Mouse (Mus musculus) forebrain, embryonic 16.5 days (tissue): ENCODE data around the gene Ptpn14. TPM values are rescaled to one million over a fixed set of nuclear protein-coding genes. Genes with fewer than 3 reads are reported as not detected.

Experiments used
- ATAC-seq: fragments of 200-750 bp; cut with Nextera tagmentation; 2 replicates; pipeline ENCODE4 v1.8.0; 2017; ENCODE audit warnings: mild to moderate bottlenecking, moderate library complexity
- H3K27ac ChIP-seq: fragments of 300-500 bp; sonication (generic); 2 replicates; pipeline ENCODE4 v1.5.1; 2014; ENCODE audit warnings: low read length, control low read depth
- H3K27me3 ChIP-seq: fragments of 300-500 bp; sonication (generic); replicated peaks from 2 replicates; pipeline ENCODE4 v1.6.1; 2014; ENCODE audit warnings: low read length; ENCODE audit not compliant: control insufficient read depth, insufficient read depth
- H3K36me3 ChIP-seq: fragments of 300-500 bp; sonication (generic); 2 replicates; pipeline ENCODE4 v1.6.1; 2014; ENCODE audit not compliant: control insufficient read depth, insufficient read depth
- H3K4me1 ChIP-seq: fragments of 300-500 bp; sonication (generic); replicated peaks from 2 replicates; pipeline ENCODE4 v1.6.1; 2014; ENCODE audit warnings: low read length; ENCODE audit not compliant: control insufficient read depth, insufficient read depth
- H3K4me2 ChIP-seq: fragments of 300-500 bp; sonication (generic); 2 replicates; pipeline ENCODE4 v1.6.1; 2014; ENCODE audit warnings: mild to moderate bottlenecking, low read length, control low read depth
- H3K4me3 ChIP-seq: fragments of 300-500 bp; sonication (generic); replicated peaks from 2 replicates; pipeline ENCODE4 v1.5.1; 2014; ENCODE audit warnings: mild to moderate bottlenecking, low read length, control low read depth
- H3K9ac ChIP-seq: fragments of 300-500 bp; sonication (generic); replicated peaks from 2 replicates; pipeline ENCODE4 v1.6.1; 2014; ENCODE audit warnings: low read depth, low read length, control low read depth
- H3K9me3 ChIP-seq: fragments of 300-500 bp; sonication (generic); 2 replicates; pipeline ENCODE4 v1.6.1; 2016; ENCODE audit warnings: low read length; ENCODE audit not compliant: control insufficient read depth
- WGBS: fragments of 180-500 bp; shearing (Covaris S2); extraction: QIAGEN DNeasy Blood & Tissue Kit; methylation state at CpG from one replicate; pipeline ENCODE4 v1.1.7; 2014; 5-methylcytosine and 5-hydroxymethylcytosine counted together
- polyA plus RNA-seq: library from polyadenylated mRNA; unstranded; fragments of >200 nt; fragmentation: Nextera tagmentation; extraction: Ambion mirVana; gene quantifications from 2 replicates; pipeline ENCODE4 v1.2.1, GENCODE M21; 2015

The Ptpn14 gene
- polyA plus RNA-seq, 1 experiment from 2014 or later = 0.85 TPM

DNA sequence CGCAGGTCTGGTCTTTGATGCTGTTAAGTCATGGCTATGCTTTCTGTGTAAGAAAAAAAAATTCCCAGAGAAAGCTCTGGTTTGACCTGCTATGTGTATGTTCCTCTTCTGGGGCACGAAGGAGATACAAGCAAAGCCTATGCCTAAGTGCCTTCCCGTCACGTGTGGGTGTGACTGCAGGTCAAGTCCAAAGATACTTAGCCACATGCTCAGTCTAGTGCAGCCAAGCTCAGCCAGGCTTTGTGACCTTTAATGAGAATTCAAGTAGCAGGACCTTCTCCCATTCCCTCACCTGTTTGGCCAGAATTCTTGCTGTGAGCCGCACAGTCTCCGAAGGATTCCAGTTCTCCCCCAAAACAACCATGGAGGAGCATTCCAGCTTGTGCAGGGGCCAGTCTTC, 171.5 kb downstream of the Ptpn14 start:
- Histone ChIP-seq H3K27me3 (no peaks in the 10 kb centered on the region), H3K4me2 (no peak overlapping the region), H3K36me3 (peaks cover 2% of the 10 kb centered on the region; the same call in 1 of the 2 replicates), H3K4me3 (no peak overlapping the region), H3K4me1 (no peaks in the 10 kb centered on the region), H3K27ac (no peak overlapping the region), H3K9ac (no peak overlapping the region), H3K9me3 (no peaks in the 10 kb centered on the region)
- WGBS = 98% methylated on average over 6 of the region's 6 CpGs
- no peak for ATAC-seq

DNA sequence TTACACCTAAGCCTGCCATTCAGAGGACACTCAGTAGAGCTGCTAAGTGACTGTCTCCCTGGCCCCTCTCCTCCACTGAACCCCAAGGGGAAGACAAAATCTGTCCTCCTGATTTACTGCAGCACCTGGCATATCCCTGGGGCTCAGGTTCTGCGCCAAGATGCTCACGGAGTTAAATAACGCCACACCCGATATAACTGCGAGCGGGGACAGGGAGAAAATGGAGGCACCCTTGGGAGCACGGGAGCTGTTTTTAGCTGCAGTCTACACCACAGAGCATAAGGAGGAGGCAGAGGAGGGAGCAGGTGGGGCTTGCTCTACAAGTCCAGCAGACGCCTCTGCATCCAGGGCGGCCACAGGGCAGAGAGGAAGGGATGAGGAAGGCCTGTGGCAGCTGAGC, 174.3 kb downstream of the Ptpn14 start:
- no peak for ATAC-seq
- no peak overlapping the region for H3K27ac ChIP-seq
- H3K4me1 ChIP-seq = no peaks in the 10 kb centered on the region
- no peak overlapping the region for H3K4me2 ChIP-seq
- WGBS = 90% methylated on average over 9 of the region's 9 CpGs
- H3K36me3 ChIP-seq = no peaks in the 10 kb centered on the region
- no peak overlapping the region for H3K4me3 ChIP-seq
- H3K9ac ChIP-seq = no peak overlapping the region
- no peaks in the 10 kb centered on the region for H3K9me3 ChIP-seq
- no peaks in the 10 kb centered on the region for H3K27me3 ChIP-seq

DNA sequence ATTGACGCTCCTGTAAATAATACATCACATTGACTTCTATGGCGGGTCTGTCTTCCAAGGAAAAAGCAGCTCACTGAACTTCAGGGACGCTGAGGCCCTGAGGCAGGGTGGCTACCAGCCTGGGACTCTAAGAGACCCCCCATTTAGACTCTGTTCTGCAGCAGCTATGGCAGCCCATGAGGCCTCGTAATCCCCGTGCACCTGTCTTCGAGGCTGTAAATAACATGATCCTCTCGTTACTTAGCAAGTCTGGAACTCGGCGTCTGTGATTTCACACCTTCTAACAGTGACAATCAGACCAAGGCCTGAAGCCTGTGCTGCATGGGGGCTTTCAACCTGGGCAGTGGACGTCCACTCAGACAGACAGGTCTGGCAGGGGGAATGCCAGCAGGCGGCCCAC, 175.1 kb downstream of the Ptpn14 start:
- 71% methylated on average over 11 of the region's 11 CpGs for WGBS
- no peak overlapping the region for H3K4me2 ChIP-seq
- H3K9ac ChIP-seq = no peak overlapping the region
- ATAC-seq = no peak
- no peaks in the 10 kb centered on the region for H3K27me3 ChIP-seq
- H3K27ac ChIP-seq = no peak overlapping the region
- no peaks in the 10 kb centered on the region; the same call in 1 of the 2 replicates for H3K36me3 ChIP-seq
- H3K4me3 ChIP-seq = no peak overlapping the region
- no peaks in the 10 kb centered on the region for H3K4me1 ChIP-seq
- no peaks in the 10 kb centered on the region for H3K9me3 ChIP-seq

DNA sequence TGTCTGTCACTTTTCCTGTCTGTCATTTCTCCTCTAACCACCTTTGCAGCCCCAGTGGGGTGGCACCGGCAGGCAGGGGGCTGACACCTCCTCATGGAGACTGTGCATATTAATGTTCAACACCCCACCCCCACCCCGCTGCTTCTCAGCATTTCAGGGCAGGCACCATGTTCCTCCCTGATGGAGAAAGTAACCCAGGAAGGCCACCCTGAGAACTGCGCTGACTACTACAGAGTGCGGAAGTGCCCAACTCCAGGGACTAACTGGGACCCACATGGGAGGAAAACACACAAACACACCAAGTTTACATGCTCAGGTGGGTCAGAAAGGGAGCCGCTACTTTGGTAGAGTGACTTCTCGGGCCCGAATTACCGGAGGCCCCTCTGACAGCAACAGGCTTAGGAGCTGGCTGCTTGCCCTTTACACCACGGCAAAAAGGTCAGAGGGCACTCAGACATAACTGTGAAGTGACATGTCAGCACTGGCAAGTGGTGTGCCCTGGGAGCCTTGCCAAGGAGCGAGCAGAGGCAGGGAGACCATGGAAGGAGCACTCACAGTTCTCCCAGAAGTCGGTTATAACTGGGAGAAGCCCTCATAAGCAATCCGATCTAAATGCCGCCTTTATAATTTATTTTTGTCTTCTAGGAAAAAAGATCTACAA, 182.7 kb downstream of the Ptpn14 start:
- peaks cover 7% of the 10 kb centered on the region for H3K4me1 ChIP-seq
- no peak overlapping the region for H3K9ac ChIP-seq
- 64% methylated on average over 13 of the region's 13 CpGs for WGBS
- no peak overlapping the region for H3K27ac ChIP-seq
- no peak overlapping the region for H3K4me3 ChIP-seq
- no peaks in the 10 kb centered on the region for H3K9me3 ChIP-seq
- no peak overlapping the region for H3K4me2 ChIP-seq
- H3K27me3 ChIP-seq = no peaks in the 10 kb centered on the region
- H3K36me3 ChIP-seq = no peaks in the 10 kb centered on the region; the same call in 1 of the 2 replicates
- 0 out of 2 replicates have a peak, but pooled peaks have one; percentile 43 for ATAC-seq

DNA sequence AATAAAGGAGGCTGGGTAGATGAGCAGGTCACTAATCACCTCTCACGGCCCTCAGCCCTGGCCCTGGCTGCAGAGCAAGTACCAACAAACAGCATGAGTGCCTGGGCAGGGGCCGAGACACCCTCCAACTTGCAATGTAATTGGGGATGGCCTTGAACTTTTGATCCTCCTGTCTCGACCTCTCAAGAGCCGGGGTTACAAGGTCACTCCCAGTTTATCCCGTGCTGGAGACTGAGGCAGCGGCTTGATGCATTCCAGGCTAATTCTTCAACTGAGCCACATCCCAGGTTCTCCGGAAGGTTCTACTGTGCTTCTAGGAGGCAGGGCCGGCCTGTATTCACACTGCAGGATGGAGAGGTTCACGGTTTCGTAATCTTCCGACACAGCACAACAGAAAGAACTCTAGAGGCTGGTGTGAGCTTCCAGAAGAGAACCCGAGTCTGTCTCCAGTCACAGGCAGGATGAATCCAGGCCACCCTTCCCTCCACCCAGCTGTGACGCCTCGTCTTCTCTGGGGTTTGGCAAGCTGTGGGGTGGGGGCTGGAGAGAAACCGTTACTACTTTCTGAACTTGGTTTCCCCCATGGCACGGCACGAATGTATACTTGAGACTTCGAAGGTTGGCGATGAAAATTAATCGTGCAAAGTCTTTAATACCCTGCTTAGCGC, 185.2 kb downstream of the Ptpn14 start:
- Histone ChIP-seq H3K27me3 (no peaks in the 10 kb centered on the region), H3K4me3 (no peak overlapping the region), H3K36me3 (no peaks in the 10 kb centered on the region), H3K4me2 (no peak overlapping the region), H3K4me1 (peaks cover 7% of the 10 kb centered on the region), H3K27ac (no peak overlapping the region), H3K9me3 (no peaks in the 10 kb centered on the region), H3K9ac (no peak overlapping the region)
- WGBS = 90% methylated on average over 21 of the region's 21 CpGs
- ATAC-seq = no peak

DNA sequence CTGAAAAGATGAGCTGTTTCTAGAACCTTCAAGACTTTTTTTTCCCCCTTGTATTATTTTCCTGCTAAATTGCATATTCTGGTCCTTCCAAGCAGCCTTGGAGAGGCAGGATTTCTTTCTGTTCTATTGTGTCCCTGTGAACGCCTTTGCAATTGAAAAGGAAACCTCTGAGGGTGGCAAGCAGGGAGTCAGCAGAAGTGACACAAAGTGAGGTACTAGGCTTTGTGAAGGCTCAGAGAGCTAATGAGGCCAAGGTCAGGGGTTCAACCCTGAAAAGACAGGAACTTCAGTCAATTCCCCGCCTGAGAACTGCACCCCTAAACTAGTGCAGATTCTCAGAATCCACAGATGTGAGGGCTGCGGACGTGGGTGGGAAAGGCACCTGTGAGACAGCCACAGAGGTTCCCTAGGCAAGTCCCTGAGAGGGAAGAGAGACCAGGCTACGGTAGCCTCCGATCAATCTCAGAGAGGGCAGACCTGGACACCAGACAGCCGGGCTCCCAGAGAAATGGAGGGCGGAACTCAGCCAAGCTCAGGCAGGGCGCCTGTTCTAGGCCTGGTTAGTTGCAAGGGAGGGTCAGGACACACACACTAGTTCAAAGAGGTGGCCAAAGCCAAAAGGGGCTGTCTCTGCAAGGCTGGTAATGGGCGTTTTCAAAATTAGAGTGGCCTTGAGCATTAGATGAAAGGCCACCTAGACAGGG, 188.5 kb downstream of the Ptpn14 start:
- Histone ChIP-seq H3K4me1 (peaks cover 13% of the 10 kb centered on the region), H3K36me3 (no peaks in the 10 kb centered on the region), H3K9me3 (no peaks in the 10 kb centered on the region), H3K9ac (no peak overlapping the region), H3K27me3 (no peaks in the 10 kb centered on the region), H3K27ac (no peak overlapping the region), H3K4me3 (no peak overlapping the region), H3K4me2 (no peak overlapping the region)
- ATAC-seq = no peak
- WGBS = 30% methylated on average over 10 of the region's 10 CpGs

DNA sequence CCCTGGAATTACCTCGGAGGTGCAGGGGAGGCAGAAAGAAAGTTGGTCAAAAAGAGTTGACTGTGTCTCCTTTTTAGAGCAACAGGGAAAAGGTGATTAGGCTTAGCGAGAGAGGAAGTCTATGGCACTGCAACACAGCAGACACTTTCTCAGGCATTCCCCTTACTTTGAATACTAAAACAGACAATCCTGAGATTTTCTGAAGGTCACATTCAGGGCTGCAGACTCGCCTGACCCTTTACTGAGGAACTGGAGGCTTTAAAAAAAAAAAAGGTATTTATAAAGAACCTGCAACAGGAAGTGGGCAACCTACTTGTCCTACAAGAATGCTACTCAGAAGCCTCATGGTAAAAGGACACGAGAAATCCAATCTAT, 189.0 kb downstream of the Ptpn14 start:
- 45% methylated on average over 4 of the region's 4 CpGs for WGBS
- H3K9ac ChIP-seq = no peak overlapping the region

DNA sequence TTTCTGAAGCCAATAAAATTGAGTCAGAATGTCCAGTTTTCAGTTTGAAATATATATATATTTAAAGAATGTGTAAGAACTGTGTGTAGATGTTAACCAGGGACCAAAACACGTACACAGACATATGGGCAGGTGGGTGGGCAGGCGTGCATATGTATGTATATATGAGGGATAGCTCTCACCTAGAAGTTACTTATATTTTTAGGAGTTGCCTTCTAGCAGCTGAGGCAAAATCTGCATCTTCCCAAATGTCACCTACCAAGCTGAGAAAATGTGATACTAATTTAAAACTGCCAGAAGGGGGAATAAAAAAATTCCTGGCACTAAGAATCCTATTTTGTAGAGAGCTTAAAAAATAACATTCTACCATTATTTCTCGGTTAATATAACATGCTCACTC, 191.7 kb downstream of the Ptpn14 start:
- no peak overlapping the region for H3K4me2 ChIP-seq
- no peak overlapping the region for H3K9ac ChIP-seq
- no peaks in the 10 kb centered on the region for H3K27me3 ChIP-seq
- no peaks in the 10 kb centered on the region for H3K9me3 ChIP-seq
- no peak for ATAC-seq
- H3K36me3 ChIP-seq = no peaks in the 10 kb centered on the region
- 81% methylated on average over 3 of the region's 3 CpGs for WGBS
- H3K4me3 ChIP-seq = no peak overlapping the region
- H3K27ac ChIP-seq = no peak overlapping the region
- H3K4me1 ChIP-seq = peaks cover 21% of the 10 kb centered on the region

More for the DNA sequence above, 189.0 kb downstream of the Ptpn14 start:
- ATAC-seq = no peak
- Histone ChIP-seq H3K4me1 (peaks cover 15% of the 10 kb centered on the region), H3K9me3 (no peaks in the 10 kb centered on the region), H3K4me3 (no peak overlapping the region), H3K27me3 (no peaks in the 10 kb centered on the region), H3K36me3 (no peaks in the 10 kb centered on the region), H3K27ac (no peak overlapping the region), H3K4me2 (no peak overlapping the region)

DNA sequence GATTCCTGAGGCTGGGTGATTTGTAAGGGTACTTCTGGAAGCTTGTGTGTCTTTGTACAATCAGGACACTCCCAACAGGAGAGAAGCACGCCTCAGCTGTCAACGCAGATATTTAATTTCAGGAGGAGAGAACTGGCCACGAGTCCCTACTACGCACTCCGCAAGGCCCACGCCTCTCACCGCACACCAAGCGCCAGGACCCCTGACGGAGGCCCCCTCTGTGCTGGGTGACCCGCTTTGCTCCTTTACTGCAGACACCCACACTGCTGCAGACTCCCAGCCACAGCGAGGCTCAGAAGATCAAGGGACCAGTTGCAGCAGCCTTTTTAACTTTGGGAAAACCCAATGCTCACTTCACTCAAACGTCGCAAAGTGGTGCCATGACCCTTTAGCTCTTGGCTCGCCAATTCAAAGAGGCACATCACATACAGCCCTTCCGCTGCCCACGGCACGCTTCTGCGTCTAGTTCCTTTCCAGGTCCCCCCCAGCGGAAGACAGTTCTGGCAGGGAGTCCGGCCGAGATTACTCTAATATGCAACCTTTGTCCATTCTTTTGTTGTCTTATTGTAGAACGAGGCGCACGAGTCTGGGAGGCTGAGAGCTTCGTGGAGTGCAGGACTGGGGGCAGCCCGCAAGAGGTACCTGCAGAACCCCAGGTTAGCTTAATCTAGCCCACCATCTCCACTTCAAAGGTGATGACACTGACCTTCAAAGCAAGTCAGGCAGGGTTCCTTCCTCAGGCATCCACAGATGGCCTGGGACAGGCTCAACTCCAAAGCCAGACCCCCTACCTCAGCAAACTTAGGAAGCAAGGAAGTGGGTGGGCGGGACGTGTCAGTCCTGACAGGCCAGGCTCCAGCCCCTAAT, 192.9 kb downstream of the Ptpn14 start:
- Histone ChIP-seq H3K9ac (peak overlapping the region; percentile 67), H3K36me3 (no peaks in the 10 kb centered on the region), H3K9me3 (no peaks in the 10 kb centered on the region), H3K4me3 (peak overlapping the region; percentile 57), H3K27ac (no peak overlapping the region), H3K27me3 (no peaks in the 10 kb centered on the region), H3K4me2 (peak overlapping the region; percentile 96), H3K4me1 (peaks cover 21% of the 10 kb centered on the region)
- ATAC-seq = peak; percentile 25
- WGBS = 55% methylated on average over 28 of the region's 28 CpGs
